Mouse (Mus musculus) myocyte (in vitro differentiated cells): ENCODE measurements around the gene Muc2.

Experiments
- CEBPB ChIP-seq: IDR thresholded peaks from 2 replicates; pipeline ENCODE4 v1.6.1; 2011; ENCODE audit warnings: mild to moderate bottlenecking, moderate library complexity; ENCODE audit not compliant: poor library complexity, insufficient read depth, severe bottlenecking
- MYOD1 ChIP-seq, 3 experiments: IDR thresholded peaks; one replicate each; pipeline ENCODE4 v1.6.1; 2011; ENCODE audit warnings: control low read depth in 2 of 3, low read depth in 2 of 3, mild to moderate bottlenecking in 2 of 3, moderate library complexity in 1 of 3; ENCODE audit not compliant: insufficient read length in 2 of 3, control insufficient read depth in 1 of 3

GRCm38 (mm10) chr7:141776199-141776598, 86.1 kb downstream of the Muc2 start:
- TF ChIP-seq MYOD1 (IDR thresholded peaks at IDR 0.05; ENCODE audit: control insufficient read depth in 1 of 3, insufficient read length in 2 of 3, low read depth in 2 of 3) (no peak), CEBPB (no peak)
